Mouse (Mus musculus) liver, adult 2 months (tissue): Measurements from ENCODE around the gene Polr3b. TPM values are rescaled to one million over a fixed set of nuclear protein-coding genes. Genes with fewer than 3 reads are reported as not detected.
A peak's percentile ranks its signal among the peaks of the same experiment; 100 is the strongest.

ENCODE experiments used
- DNase-seq: peaks from one replicate; pipeline ENCODE4 v3.0.0-alpha.2; 2011; ENCODE audit warnings: low read depth, low spot score; ENCODE audit errors: extremely low read depth
- H3K27ac ChIP-seq: fragments of 200-500 bp; replicated peaks from 2 replicates; pipeline ENCODE4 v1.5.1; 2012; ENCODE audit warnings: low read depth, mild to moderate bottlenecking, control low read depth, inconsistent platforms, low read length; ENCODE audit not compliant: insufficient read depth
- H3K27me3 ChIP-seq: fragments of 200-500 bp; 2 replicates; pipeline ENCODE4 v1.6.1; 2012; ENCODE audit warnings: mild to moderate bottlenecking, moderate library complexity, low read length, inconsistent platforms; ENCODE audit not compliant: control insufficient read depth, insufficient read depth
- H3K36me3 ChIP-seq: fragments of 200-500 bp; 2 replicates; pipeline ENCODE4 v1.6.1; 2012; ENCODE audit warnings: low read length, inconsistent platforms; ENCODE audit not compliant: control insufficient read depth, insufficient read depth
- H3K4me1 ChIP-seq: fragments of 200-500 bp; 2 replicates; pipeline ENCODE4 v1.6.1; 2011; ENCODE audit warnings: low read length; ENCODE audit not compliant: control insufficient read depth, insufficient read depth
- H3K4me3 ChIP-seq: fragments of 200-500 bp; 2 replicates; pipeline ENCODE4 v1.5.1; 2011; ENCODE audit warnings: low read depth, mild to moderate bottlenecking, control low read depth, low read length, moderate library complexity; ENCODE audit not compliant: insufficient read depth
- H3K79me2 ChIP-seq: fragments of 200-500 bp; 2 replicates; pipeline ENCODE4 v1.6.1; 2012; ENCODE audit warnings: inconsistent platforms, mild to moderate bottlenecking, low read length, moderate library complexity; ENCODE audit not compliant: control insufficient read depth, insufficient read depth
- H3K9ac ChIP-seq: fragments of 200-500 bp; 2 replicates; pipeline ENCODE4 v1.6.1; 2012; ENCODE audit warnings: low read depth, mild to moderate bottlenecking, control low read depth, inconsistent platforms, low read length
- CTCF ChIP-seq: fragments of 200-500 bp; IDR thresholded peaks from 2 replicates; pipeline ENCODE4 v1.5.1; 2011; ENCODE audit warnings: low read depth, low read length, control low read depth
- POLR2A ChIP-seq: fragments of 200-500 bp; IDR thresholded peaks from 2 replicates; pipeline ENCODE4 v1.6.1; 2011; ENCODE audit warnings: low read length, control low read depth; ENCODE audit not compliant: insufficient read depth; ENCODE audit errors: extremely low read depth
- WGBS: fragments of 180-500 bp; shearing (Covaris S2); methylation state at CpG from one replicate; pipeline ENCODE4 v1.1.7; 2018; 5-methylcytosine and 5-hydroxymethylcytosine counted together
- polyA plus RNA-seq: library from polyadenylated mRNA; depleted of rRNA; stranded (reverse); fragments of >200 nt; gene quantifications from 2 replicates; pipeline ENCODE4 v1.2.3, GENCODE M21; 2012
- total RNA-seq: library from RNA; depleted of rRNA; stranded (reverse); fragments of >200 nt; gene quantifications from 2 replicates; pipeline ENCODE4 v1.2.3, GENCODE M21; 2014

The Polr3b gene
- total and polyA plus RNA-seq, 2 experiments = 2.7 to 10.7 TPM

DNA sequence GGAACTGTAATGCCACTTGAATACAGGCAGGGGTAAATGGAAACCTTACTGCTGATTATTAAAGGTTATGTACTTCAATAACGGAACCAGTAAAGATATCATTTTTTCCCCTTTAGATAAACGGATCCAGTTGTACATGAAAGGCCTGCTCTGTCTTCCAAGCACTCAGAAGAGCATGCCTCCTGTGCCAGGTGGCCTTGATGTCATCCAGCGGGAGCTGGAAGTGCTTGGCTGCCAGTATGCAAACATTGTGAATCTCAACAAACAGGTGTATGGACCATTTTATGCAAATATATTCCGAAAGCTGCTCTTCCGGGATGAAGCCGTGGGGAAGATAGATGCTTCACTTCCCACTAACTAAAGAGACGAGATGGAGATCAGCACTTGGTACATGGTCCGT lies 8.7 kb upstream of the Polr3b start:
- H3K4me3 ChIP-seq = no peak overlapping the region
- H3K4me1 ChIP-seq = no peaks in the 10 kb centered on the region
- H3K36me3 ChIP-seq = peaks cover 45% of the 10 kb centered on the region
- no peak overlapping the region for H3K9ac ChIP-seq
- TF ChIP-seq CTCF (no peak), POLR2A (no peak)
- DNase-seq = no peak
- H3K27me3 ChIP-seq = no peaks in the 10 kb centered on the region
- no peaks in the 10 kb centered on the region for H3K79me2 ChIP-seq
- H3K27ac ChIP-seq = no peak overlapping the region
- 74% methylated on average over 8 of the region's 8 CpGs for WGBS

DNA sequence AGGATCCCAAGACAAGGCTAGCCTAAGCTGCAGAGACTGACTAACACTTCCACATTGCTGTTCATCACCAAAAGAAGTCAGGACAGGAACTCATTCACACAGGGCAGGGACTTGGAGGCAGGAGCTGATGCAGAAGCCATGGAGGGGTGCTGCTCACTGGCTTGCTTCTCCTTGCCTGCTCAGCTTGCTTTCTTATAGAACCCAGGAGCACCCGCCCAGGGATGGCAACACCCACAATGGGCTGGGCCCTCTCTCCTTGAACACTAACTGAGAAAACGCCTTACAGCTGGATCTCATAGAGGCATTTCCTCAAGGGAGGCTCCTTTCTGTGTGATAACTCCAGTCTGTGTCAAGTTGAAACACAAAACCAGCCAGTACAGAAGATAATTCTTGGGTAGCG lies 7.0 kb upstream of the Polr3b start:
- Histone ChIP-seq H3K4me3 (no peak overlapping the region), H3K79me2 (no peaks in the 10 kb centered on the region), H3K9ac (no peak overlapping the region), H3K27ac (no peak overlapping the region), H3K36me3 (peaks cover 38% of the 10 kb centered on the region), H3K27me3 (no peaks in the 10 kb centered on the region), H3K4me1 (no peaks in the 10 kb centered on the region)
- TF ChIP-seq CTCF (no peak), POLR2A (no peak)
- no peak for DNase-seq
- WGBS = 86% methylated on average over 3 of the region's 3 CpGs

DNA sequence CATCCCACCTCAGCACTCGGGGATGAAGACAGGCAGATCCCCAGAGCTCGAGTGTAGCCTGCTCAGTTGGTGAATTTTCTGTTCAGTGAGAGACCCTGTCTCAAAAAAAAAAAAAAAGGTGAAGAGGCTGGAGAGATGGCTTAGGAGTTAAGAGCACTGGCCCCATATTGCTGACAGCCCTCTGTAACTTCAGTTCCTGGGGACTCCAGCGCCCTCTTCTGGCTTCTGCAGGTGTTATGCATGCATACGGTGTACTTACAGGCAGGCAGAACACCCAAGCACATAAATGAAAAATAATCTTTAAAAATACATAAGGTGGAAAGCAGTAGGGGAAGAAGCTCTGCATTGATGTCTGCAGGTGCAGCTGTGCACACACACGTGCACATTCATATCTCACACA lies 9.1 kb downstream of the Polr3b start:
- Histone ChIP-seq H3K9ac (no peak overlapping the region), H3K36me3 (peaks cover 31% of the 10 kb centered on the region), H3K79me2 (no peaks in the 10 kb centered on the region), H3K27me3 (no peaks in the 10 kb centered on the region), H3K27ac (no peak overlapping the region), H3K4me1 (no peaks in the 10 kb centered on the region), H3K4me3 (no peak overlapping the region)
- 72% methylated on average over 5 of the region's 5 CpGs for WGBS
- no peak for TF ChIP-seq POLR2A
- peak; percentile 32; the same call in 1 of the 2 replicates for TF ChIP-seq CTCF
- DNase-seq = peak; percentile 15

DNA sequence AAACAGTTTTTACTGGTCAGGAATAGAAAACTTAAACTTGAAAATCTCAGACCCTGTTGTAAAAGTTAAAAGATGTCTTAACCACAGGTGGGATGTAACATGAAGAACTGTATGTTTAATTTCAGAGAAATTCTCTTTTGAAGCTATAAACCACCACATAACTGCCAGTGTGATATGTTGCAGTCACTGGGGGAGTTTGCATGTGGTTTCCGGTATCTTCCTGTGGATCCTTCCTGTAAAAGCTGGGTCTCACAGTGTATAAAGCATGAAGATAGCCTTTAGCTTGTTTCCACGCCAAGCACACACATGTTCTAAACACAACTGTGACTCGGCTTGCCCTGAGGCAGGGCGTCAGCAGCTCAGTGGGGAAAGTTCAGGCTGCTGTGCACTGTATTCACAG lies 9.9 kb downstream of the Polr3b start:
- 96% methylated on average over 4 of the region's 4 CpGs for WGBS
- TF ChIP-seq CTCF = no peak
- TF ChIP-seq POLR2A = no peak
- no peak for DNase-seq
- H3K27me3 ChIP-seq = no peaks in the 10 kb centered on the region
- H3K27ac ChIP-seq = no peak overlapping the region
- no peaks in the 10 kb centered on the region for H3K79me2 ChIP-seq
- no peak overlapping the region for H3K9ac ChIP-seq
- H3K4me3 ChIP-seq = no peak overlapping the region
- H3K4me1 ChIP-seq = no peaks in the 10 kb centered on the region
- H3K36me3 ChIP-seq = peaks cover 37% of the 10 kb centered on the region

DNA sequence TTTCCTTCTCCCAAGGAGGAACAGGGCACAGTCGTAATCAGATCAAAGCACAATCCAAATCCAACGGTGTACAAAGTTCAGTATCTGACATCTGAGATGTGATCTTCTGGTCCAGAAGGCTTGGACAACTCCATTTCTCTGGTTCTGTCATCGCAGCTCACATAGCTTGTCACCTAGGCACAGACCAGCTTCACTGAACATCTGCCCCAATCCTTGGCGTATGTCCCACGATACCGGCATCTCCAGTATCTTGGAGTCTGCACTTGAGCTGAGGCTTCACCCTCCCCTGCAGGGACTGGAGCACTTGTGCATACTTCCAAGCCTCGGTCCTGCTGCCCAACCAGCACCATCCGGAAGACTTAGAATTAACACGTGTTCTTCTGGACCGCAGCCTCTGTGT lies 14.6 kb downstream of the Polr3b start:
- peaks cover 49% of the 10 kb centered on the region for H3K36me3 ChIP-seq
- H3K4me3 ChIP-seq = no peak overlapping the region
- WGBS = 95% methylated on average over 10 of the region's 10 CpGs

DNA sequence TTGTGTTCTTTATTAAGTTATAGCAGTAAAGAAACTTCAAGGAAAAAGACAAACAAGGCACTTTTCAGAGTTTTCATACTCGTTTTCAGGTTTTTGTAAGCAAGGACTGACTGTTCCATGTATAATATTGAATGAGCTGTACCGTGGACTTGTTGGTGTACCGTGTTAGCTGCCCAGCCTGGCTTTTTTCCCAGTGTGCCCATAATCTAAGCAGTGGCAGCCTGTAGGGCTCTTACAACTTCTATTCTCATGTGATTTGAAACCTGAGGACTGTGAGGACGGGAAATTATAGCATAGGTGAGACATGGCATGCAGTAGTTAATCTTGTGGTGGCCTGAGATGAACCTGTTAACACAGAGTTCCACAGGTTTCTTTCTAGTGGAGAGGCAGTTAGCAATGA lies 16.3 kb downstream of the Polr3b start:
- WGBS = 92% methylated on average over 4 of the region's 4 CpGs
- Histone ChIP-seq H3K36me3 (peaks cover 50% of the 10 kb centered on the region), H3K4me1 (no peaks in the 10 kb centered on the region), H3K27ac (no peak overlapping the region), H3K9ac (no peak overlapping the region), H3K4me3 (no peak overlapping the region), H3K27me3 (no peaks in the 10 kb centered on the region), H3K79me2 (no peaks in the 10 kb centered on the region)
- peak; percentile 9 for DNase-seq
- TF ChIP-seq CTCF (no peak), POLR2A (no peak)

More for the DNA sequence above, 14.6 kb downstream of the Polr3b start:
- Histone ChIP-seq H3K4me1 (no peaks in the 10 kb centered on the region), H3K27ac (no peak overlapping the region), H3K9ac (no peak overlapping the region), H3K79me2 (no peaks in the 10 kb centered on the region), H3K27me3 (no peaks in the 10 kb centered on the region)
- no peak for TF ChIP-seq CTCF
- TF ChIP-seq POLR2A = no peak
- DNase-seq = no peak
